Mouse (Mus musculus) heart, embryonic 14.5 days (tissue): ENCODE measurements at regions not wholly inside any gene's neighbourhood (a gene's known extent, or its start where the extent isn't known, plus 50 kb on each side); places are given as distances from the start of the nearest gene placed in this dataset.

Experiments used
- ATAC-seq: fragments of 200-750 bp; cut with Nextera tagmentation; 2 replicates; pipeline ENCODE4 v1.8.0; 2017; ENCODE audit warnings: low read depth, moderate TSS enrichment; ENCODE audit not compliant: insufficient number of reproducible peaks, insufficient read depth, low FRiP score
- H3K27ac ChIP-seq, 2 experiments: fragments of 200-500 bp in 1 of 2; fragments of 300-500 bp in 1 of 2; sonication (generic) in 1 of 2; replicated peaks in 1 of 2; 2 replicates each; pipeline ENCODE4 v1.5.1; 2012 to 2014; ENCODE audit warnings: low read depth in 2 of 2, low read length in 2 of 2, control low read depth in 1 of 2, mild to moderate bottlenecking in 1 of 2, mixed read lengths in 1 of 2; ENCODE audit not compliant: control insufficient read depth in 1 of 2, insufficient read depth in 1 of 2
- H3K27me3 ChIP-seq: fragments of 300-500 bp; sonication (generic); 2 replicates; pipeline ENCODE4 v1.6.1; 2014; ENCODE audit warnings: mild to moderate bottlenecking, low read length, control low read depth; ENCODE audit not compliant: control insufficient read depth, insufficient read depth
- H3K36me3 ChIP-seq: fragments of 300-500 bp; sonication (generic); 2 replicates; pipeline ENCODE4 v1.6.1; 2014; ENCODE audit warnings: mild to moderate bottlenecking, control low read depth, low read length, mixed read lengths; ENCODE audit not compliant: control insufficient read depth, insufficient read depth
- H3K4me1 ChIP-seq, 2 experiments: fragments of 200-500 bp in 1 of 2; fragments of 300-500 bp in 1 of 2; sonication (generic) in 1 of 2; 2 replicates each; pipeline ENCODE4 v1.6.1; 2012 to 2014; ENCODE audit warnings: low read length in 2 of 2, control low read depth in 1 of 2, mixed read lengths in 1 of 2; ENCODE audit not compliant: control insufficient read depth in 2 of 2, insufficient read depth in 2 of 2
- H3K4me2 ChIP-seq: fragments of 300-500 bp; sonication (generic); 2 replicates; pipeline ENCODE4 v1.6.1; 2014; ENCODE audit warnings: mild to moderate bottlenecking, low read length
- H3K4me3 ChIP-seq, 2 experiments: fragments of 200-500 bp in 1 of 2; fragments of 300-500 bp in 1 of 2; sonication (generic) in 1 of 2; 2 replicates each; pipeline ENCODE4 v1.5.1; 2012 to 2014; ENCODE audit warnings: low read length in 2 of 2, mild to moderate bottlenecking in 2 of 2, control low read depth in 1 of 2, low read depth in 1 of 2, moderate library complexity in 1 of 2; ENCODE audit not compliant: control insufficient read depth in 1 of 2, insufficient read depth in 1 of 2
- H3K9ac ChIP-seq: fragments of 300-500 bp; sonication (generic); 2 replicates; pipeline ENCODE4 v1.6.1; 2014; ENCODE audit warnings: mild to moderate bottlenecking, low read length
- H3K9me3 ChIP-seq: fragments of 300-500 bp; sonication (generic); 2 replicates; pipeline ENCODE4 v1.6.1; 2016; ENCODE audit warnings: low read length, control low read depth; ENCODE audit not compliant: control insufficient read depth
- WGBS: fragments of 180-500 bp; shearing (Covaris S2); extraction: QIAGEN DNeasy Blood & Tissue Kit; methylation state at CpG from one replicate; pipeline ENCODE4 v1.1.7; 2014; 5-methylcytosine and 5-hydroxymethylcytosine counted together

- peak overlapping the region; percentile 60 for H3K4me2 ChIP-seq
- peak overlapping the region; percentile 17 to 66; a peak in 3 of 4 replicates for H3K27ac ChIP-seq
- H3K36me3 ChIP-seq, result no peaks in the 10 kb centered on the region
- H3K9me3 ChIP-seq, result no peaks in the 10 kb centered on the region
- H3K27me3 ChIP-seq, result no peaks in the 10 kb centered on the region
- ATAC-seq, result no peak
- H3K9ac ChIP-seq, result peak overlapping the region; percentile 27; the same call in 1 of the 2 replicates
- H3K4me3 ChIP-seq, result no peak overlapping the region
- H3K4me1 ChIP-seq, result peaks cover 23 to 36% of the 10 kb centered on the region in 2 experiments
- 48% methylated on average over 7 of the region's 7 CpGs for WGBS
These were observed 303.7 kb upstream of the Arglu1 start for GRCm38 (mm10) chr8:8994008-8994407.

- H3K9me3 ChIP-seq, result no peaks in the 10 kb centered on the region
- peaks cover 23 to 36% of the 10 kb centered on the region in 2 experiments for H3K4me1 ChIP-seq
- 1% methylated on average over 11 of the region's 11 CpGs for WGBS
- peak overlapping the region; percentile 54 for H3K4me2 ChIP-seq
- no peaks in the 10 kb centered on the region for H3K36me3 ChIP-seq
- ATAC-seq, result peak; percentile 70
- peak overlapping the region; percentile 58 for H3K9ac ChIP-seq
- H3K27ac ChIP-seq, result peak overlapping the region; percentile 94 to 95
- no peaks in the 10 kb centered on the region for H3K27me3 ChIP-seq
- 0 out of 4 replicates have a peak overlapping the region, but pooled peaks of 1 of the 2 experiments have one; percentile 10 for H3K4me3 ChIP-seq
These were observed 302.2 kb upstream of the Arglu1 start for GRCm38 (mm10) chr8:8992461-8993032.

GRCm38 (mm10) chr8:8991026-8991425, 300.7 kb upstream of the Arglu1 start:
- Histone ChIP-seq H3K4me3 (no peak overlapping the region), H3K9me3 (no peaks in the 10 kb centered on the region), H3K27ac (peak overlapping the region; percentile 19 to 94; a peak in 1 of 4 replicates), H3K27me3 (no peaks in the 10 kb centered on the region), H3K4me2 (no peak overlapping the region), H3K36me3 (no peaks in the 10 kb centered on the region), H3K9ac (no peak overlapping the region), H3K4me1 (peaks cover 23 to 36% of the 10 kb centered on the region in 2 experiments)
- WGBS, result 54% methylated on average over 8 of the region's 8 CpGs
- no peak for ATAC-seq

- no peaks in the 10 kb centered on the region for H3K9me3 ChIP-seq
- H3K27ac ChIP-seq, result no peak overlapping the region
- no peaks in the 10 kb centered on the region for H3K27me3 ChIP-seq
- H3K4me1 ChIP-seq, result peaks cover 20 to 30% of the 10 kb centered on the region in 2 experiments
- no peak for ATAC-seq
- WGBS, result 76% methylated on average over 9 of the region's 9 CpGs
- no peaks in the 10 kb centered on the region for H3K36me3 ChIP-seq
- H3K9ac ChIP-seq, result no peak overlapping the region
- H3K4me2 ChIP-seq, result no peak overlapping the region
- no peak overlapping the region for H3K4me3 ChIP-seq
These were observed 295.7 kb upstream of the Arglu1 start for GRCm38 (mm10) chr8:8986068-8986467.

GRCm38 (mm10) chr8:8985395-8985794, 295.1 kb upstream of the Arglu1 start:
- H3K27ac ChIP-seq, result no peak overlapping the region

GRCm38 (mm10) chr8:8984829-8985251, 294.5 kb upstream of the Arglu1 start:
- 19% methylated on average over 11 of the region's 11 CpGs for WGBS
- Histone ChIP-seq H3K27ac (no peak overlapping the region), H3K9ac (peak overlapping the region; percentile 25; the same call in 1 of the 2 replicates), H3K9me3 (no peaks in the 10 kb centered on the region), H3K4me2 (peak overlapping the region; percentile 13; the same call in 1 of the 2 replicates), H3K36me3 (no peaks in the 10 kb centered on the region), H3K4me1 (peaks cover 16 to 23% of the 10 kb centered on the region in 2 experiments), H3K27me3 (no peaks in the 10 kb centered on the region), H3K4me3 (no peak overlapping the region)
- ATAC-seq, result no peak

More at GRCm38 (mm10) chr8:8985395-8985794, 295.1 kb upstream of the Arglu1 start:
- Histone ChIP-seq H3K4me1 (peaks cover 16 to 24% of the 10 kb centered on the region in 2 experiments), H3K36me3 (no peaks in the 10 kb centered on the region), H3K27me3 (no peaks in the 10 kb centered on the region), H3K4me2 (no peak overlapping the region), H3K9ac (no peak overlapping the region), H3K9me3 (no peaks in the 10 kb centered on the region), H3K4me3 (no peak overlapping the region)
- ATAC-seq, result no peak
- WGBS, result 74% methylated on average over 13 of the region's 13 CpGs

GRCm38 (mm10) chr8:8984159-8984828, 294.0 kb upstream of the Arglu1 start:
- Histone ChIP-seq H3K27ac (no peak overlapping the region), H3K9ac (peak overlapping the region; percentile 25; the same call in 1 of the 2 replicates), H3K9me3 (no peaks in the 10 kb centered on the region), H3K4me3 (no peak overlapping the region), H3K4me1 (peaks cover 16 to 23% of the 10 kb centered on the region in 2 experiments), H3K36me3 (no peaks in the 10 kb centered on the region), H3K27me3 (no peaks in the 10 kb centered on the region), H3K4me2 (peak overlapping the region; percentile 13; the same call in 1 of the 2 replicates)
- WGBS, result 32% methylated on average over 13 of the region's 13 CpGs
- ATAC-seq, result no peak
